Mouse (Mus musculus) thymus, postnatal 10 days (tissue): ENCODE measurements around the gene Zfp143.
"Not testable (repeated sequence)": the region's sequence is repeated elsewhere in the genome, so short reads cannot be mapped to it uniquely, and the experiment has no call there.

Source experiments
- DNase-seq, 2 experiments: peaks; one replicate each; pipeline ENCODE4 v3.0.0; 2021; ENCODE audit warnings: low spot score in 2 of 2

The Zfp143 gene

DNA sequence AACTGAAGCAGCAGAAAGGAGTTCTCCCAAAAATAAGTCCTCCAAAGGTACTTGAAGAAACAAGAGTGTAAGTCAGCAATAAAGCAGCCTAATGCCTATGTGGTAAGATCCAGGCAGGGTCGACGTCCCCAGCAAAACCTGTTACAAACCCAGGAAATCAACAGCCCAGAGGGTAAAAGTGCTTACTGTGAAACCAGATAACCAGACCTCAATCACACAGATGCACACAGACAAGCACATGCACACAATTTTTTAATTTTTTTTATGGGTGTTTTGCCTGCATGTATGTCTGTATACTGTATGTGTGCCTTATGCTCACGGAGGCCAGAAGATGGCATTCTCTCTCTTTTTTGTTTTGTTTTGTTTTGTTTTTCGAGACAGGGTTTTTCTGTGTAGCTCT, 35.3 kb downstream of the Zfp143 start:
- DNase-seq: no peak

GRCm38 (mm10) chr7:110097106-110097793, 36.2 kb downstream of the Zfp143 start:
- no peak for DNase-seq

DNA sequence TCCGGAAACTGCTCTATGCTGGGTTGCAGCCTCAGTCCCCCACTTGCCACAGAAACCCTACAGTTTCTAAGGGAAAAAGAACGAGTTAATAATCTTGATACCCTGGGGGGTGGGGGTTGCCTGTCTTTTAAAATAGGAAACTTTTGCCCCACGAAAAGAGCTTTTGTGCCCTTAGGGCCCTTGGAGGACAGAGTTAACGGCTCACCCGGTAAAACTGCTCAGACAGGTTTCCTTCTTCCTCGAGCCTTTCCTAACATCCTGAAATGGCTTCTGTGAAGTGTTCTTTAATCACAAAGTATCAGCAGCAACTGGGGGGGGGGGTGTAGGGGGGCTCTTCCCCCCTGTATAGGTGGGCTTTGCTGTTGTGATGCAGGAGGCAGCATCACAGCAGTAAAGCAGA, 39.8 kb downstream of the Zfp143 start:
- DNase-seq: no peak

- DNase-seq: no peak
These were observed 40.2 kb downstream of the Zfp143 start for GRCm38 (mm10) chr7:110101266-110101665.

DNA sequence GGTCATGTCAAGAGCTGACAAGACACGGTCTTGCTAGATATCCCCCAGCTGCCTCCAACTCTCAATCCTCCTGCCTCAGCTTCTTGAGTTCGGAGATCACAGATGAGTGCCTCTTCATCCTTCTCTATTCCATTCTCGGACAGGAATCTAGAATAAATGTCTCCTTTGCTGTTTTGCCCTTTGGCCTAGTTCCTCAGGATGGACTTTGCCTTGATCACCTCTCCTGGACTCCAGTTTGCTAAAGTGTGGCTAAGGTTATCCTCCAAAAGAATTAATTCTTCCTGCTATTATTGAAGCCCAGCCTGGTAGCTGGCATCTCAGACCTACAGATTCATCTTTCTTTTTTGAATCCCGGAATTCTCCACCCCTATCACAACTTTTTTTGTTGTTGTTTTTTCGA, 44.0 kb downstream of the Zfp143 start:
- DNase-seq: no peak

DNA sequence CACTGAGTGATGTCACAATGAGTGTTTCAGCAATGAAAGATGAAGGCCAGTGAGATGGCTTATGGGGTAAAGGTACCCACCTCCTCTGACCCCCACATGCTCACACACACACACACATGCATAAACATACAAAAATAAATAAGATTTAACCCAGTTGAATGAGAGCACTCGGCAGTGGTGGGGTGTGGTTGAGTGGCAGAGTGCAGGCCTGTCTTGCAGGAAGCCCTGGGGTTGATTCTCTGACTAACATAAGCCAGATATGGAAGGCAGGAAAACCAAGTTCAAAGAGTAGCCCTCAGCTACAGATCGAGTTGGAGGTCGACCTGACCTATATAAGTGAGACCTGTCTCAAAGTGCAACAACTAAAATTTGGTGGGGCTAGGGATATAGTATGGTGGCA, 45.6 kb downstream of the Zfp143 start:
- peak in 1 of 2 experiments; percentile 18 for DNase-seq

- DNase-seq: not testable (repeated sequence)
These were observed 47.5 kb downstream of the Zfp143 start for GRCm38 (mm10) chr7:110108524-110108923.

- peak; percentile 29 to 62 for DNase-seq
These were observed 48.1 kb downstream of the Zfp143 start for GRCm38 (mm10) chr7:110108967-110109610.

- DNase-seq: no peak
These were observed 49.1 kb downstream of the Zfp143 start for GRCm38 (mm10) chr7:110110061-110110656.

GRCm38 (mm10) chr7:110114699-110115098, 53.7 kb downstream of the Zfp143 start:
- DNase-seq: no peak

DNA sequence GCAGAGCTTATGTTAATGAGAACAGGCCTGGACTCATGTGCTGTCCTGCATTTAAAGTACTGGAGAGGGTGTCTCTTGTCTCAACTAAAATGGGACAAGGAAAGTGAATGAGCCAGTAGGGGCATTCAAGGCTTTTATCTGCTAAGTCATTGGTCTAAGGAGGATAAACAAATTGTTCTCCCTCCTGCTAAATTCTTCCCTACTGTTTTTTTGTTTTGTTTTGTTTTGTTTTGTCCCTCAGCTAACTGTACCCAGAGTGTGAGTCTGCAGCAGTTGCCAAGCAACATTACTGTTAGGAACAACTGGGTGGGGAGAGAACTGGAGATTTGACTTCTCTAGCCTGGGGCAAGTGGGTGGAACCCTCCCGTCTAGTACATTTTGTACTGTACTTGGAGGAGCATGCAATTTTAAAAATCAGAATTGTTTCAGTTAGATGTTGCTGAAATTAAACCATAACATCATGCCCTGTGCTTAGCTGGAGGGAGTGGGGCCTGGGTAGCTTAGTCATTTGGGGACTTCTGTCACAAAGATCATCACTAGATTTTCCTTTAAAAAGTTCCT, 55.8 kb downstream of the Zfp143 start:
- no peak for DNase-seq

DNA sequence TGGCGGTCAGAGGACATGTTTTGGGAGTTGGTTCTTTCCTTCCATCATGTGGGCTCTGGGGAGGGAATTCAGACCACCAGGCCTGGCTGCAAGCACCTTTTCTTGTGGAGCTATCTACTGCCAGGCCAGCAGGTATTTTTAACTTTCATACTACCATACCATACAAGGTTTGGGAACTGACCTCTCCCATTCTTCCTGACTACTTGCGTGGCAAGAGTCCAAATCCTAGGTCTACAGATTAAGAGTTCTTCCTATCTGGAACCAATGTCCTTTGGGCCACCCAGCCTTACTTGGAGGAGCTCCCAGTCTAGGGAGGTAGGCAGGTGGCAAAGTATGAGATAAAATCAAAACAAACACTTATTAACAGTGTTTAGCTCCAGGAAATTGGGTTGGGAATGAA, 57.4 kb downstream of the Zfp143 start:
- DNase-seq: no peak

- DNase-seq: no peak
These were observed 59.3 kb downstream of the Zfp143 start for GRCm38 (mm10) chr7:110120157-110120784.

- no peak for DNase-seq
These were observed 60.1 kb downstream of the Zfp143 start for GRCm38 (mm10) chr7:110121162-110121515.

DNA sequence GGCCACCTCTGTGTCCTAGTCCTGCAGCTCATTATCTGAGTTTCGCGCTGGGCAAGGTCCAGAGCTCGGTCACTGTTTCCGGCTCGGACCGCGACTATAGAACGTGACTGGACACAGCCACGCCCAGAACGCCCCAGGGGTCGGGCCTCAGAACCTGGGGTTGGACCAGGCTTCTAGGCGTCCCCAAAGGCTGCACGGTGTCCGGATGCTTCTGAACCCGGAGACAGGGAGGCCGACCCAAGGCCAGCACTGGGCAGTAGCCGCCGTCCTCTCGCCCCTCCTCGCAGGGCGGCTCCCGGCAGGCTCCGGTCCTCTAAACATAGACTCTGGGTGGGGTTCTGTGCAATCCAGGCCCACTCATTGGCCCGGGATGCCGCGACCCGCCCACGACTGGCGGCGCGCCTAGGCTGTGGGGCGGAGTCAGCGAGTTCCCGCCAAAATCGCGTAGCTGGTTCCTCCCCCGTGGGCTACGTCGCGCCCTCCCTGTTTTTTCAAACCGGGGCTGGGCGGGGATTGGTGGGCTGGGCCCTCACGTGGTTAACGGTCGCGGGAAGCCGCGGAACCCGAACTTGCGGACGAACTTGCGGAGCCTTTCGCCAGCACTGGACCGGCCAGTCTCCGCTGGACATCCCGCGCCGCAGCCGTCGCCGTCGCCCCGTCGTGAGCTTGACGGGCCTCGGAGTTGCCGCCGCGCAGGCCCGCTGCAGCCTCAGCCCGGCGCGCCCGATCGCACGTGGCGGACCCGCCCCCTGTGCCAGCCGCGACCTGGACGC, 60.7 kb downstream of the Zfp143 start, which contains the start of gene Wee1:
TSS of gene Wee1 (plus strand) at position 531 of the 773 bp plus-strand sequence.
- peak; percentile 97 to 98 for DNase-seq

DNA sequence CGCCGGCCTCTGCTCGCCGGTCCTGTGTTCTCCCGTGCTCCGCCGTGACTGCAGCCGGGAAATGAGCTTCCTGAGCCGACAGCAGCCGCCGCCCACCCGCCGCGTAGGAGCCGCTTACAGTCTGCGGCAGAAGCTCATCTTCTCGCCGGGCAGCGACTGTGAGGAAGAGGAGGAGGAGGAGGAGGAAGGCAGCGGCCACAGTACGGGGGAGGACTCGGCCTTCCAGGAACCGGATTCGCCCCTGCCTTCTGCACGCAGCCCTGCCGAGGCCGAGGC, 61.2 kb downstream of the Zfp143 start:
- DNase-seq: no peak

DNA sequence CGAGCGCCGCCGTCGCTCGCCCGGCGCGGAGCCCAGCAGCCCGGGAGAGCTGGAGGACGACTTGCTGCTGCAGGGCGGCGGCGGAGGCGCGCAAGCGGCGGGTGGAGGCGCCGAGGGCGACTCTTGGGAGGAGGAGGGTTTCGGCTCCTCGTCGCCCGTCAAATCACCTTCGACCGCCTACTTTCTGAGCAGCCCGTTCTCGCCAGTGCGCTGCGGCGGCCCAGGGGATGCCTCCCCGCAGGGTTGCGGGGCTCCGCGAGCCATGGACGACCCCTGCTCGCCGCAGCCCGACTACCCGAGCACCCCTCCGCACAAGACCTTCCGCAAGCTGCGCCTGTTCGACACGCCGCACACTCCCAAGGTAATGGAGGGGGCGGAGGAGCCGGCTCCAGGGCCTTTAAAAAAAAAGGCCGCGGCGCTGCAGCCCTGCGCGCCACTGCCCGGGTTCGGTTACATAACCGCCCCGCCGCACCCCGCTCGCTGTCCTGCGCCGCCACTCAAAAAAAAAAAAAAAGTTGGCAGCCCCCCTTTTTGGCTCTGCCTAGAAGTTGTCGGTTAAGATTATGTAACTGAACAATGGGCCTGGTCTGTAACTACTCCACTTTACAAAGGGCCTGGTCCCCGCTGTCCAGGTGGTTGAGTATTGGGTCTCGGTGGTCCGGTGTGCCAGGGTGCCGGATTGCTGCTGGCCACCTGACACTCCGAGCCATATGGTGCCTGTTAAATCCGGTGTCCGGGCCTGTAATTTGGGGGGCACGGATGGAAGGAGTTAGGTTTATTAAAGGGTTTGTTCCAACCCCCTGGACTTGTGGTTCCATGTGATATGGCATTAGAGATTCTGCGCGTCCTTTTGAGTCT, 61.8 kb downstream of the Zfp143 start:
- DNase-seq: peak; percentile 52 to 53

- DNase-seq: no peak
These were observed 63.0 kb downstream of the Zfp143 start for GRCm38 (mm10) chr7:110123844-110124555.

DNA sequence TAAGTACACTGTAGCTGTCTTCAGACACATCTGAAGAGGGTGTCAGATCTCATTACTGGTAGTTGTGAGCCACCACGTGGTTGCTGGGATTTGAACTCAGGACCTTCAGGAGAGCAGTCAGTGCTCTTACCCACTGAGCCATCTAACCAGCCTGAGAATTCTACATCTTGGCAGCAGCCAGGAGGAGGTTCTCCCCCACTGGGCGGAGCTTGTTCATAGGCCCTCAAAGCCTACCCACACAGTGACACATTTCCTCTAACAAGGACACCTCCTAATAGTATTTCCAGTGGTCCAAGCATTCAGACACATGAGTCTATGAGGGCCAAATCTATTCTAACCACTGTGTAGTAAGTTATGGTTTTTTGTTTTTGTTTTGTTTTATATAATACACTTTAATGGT, 67.5 kb downstream of the Zfp143 start:
- DNase-seq: no peak

- DNase-seq: not testable (repeated sequence)
These were observed 71.3 kb downstream of the Zfp143 start for GRCm38 (mm10) chr7:110132272-110132671.
